8 mouse cellular contexts compared by ENCODE assay signal in genomic region chr10:59948363-59949254, GRCm38 (mm10). TPM values are rescaled to one million over a fixed set of nuclear protein-coding genes. Genes with fewer than 3 reads are reported as not detected.
DNase-seq lines count a peak whose midpoint lies in the region; ATAC-seq and TF ChIP-seq lines count a peak whose summit lies in the region.

No protein-coding gene starts in this region.

- WGBS in hindbrain, embryonic 10.5 days = 58% methylated on average over 6 of the region's 6 CpGs
- 52% methylated on average over 6 of the region's 6 CpGs for WGBS in hindbrain, embryonic 11.5 days
- WGBS in heart, embryonic 11.5 days (ENCODE audit: insufficient replicate concordance) = 35% methylated on average over 6 of the region's 6 CpGs
- WGBS in limb, embryonic 10.5 days = 64% methylated on average over 6 of the region's 6 CpGs
- 43% methylated on average over 6 of the region's 6 CpGs for WGBS in stomach, embryonic 14.5 days
- 70% methylated on average over 6 of the region's 6 CpGs for WGBS in thymus, adult 2 months

- TF ChIP-seq CTCF in thymus, adult 2 months (IDR thresholded peaks at IDR 0.05; ENCODE audit: borderline replicate concordance, control insufficient read depth, extremely low read depth, insufficient read depth, low read length, poor library complexity) = no peak

- no peaks in the 10 kb centered on the region for H3K9me3 ChIP-seq in hindbrain, embryonic 10.5 days
- no peaks in the 10 kb centered on the region for H3K9me3 ChIP-seq in hindbrain, embryonic 11.5 days (ENCODE audit: control insufficient read depth, low read length)
- H3K9me3 ChIP-seq in heart, embryonic 11.5 days (replicated peaks; ENCODE audit: control insufficient read depth, low read length) = no peaks in the 10 kb centered on the region
- H3K9me3 ChIP-seq in limb, embryonic 10.5 days (replicated peaks) = no peaks in the 10 kb centered on the region
- H3K9me3 ChIP-seq in stomach, embryonic 14.5 days (ENCODE audit: control insufficient read depth, low read depth, low read length) = no peaks in the 10 kb centered on the region

- DNase-seq in hindbrain, embryonic 10.5 days (ENCODE audit: low spot score) = peak; percentile 7
- no peak for DNase-seq in hindbrain, embryonic 11.5 days (ENCODE audit: low spot score)
- peak; percentile 71 for DNase-seq in adrenal gland, postnatal 10 days
- DNase-seq in limb, embryonic 10.5 days (ENCODE audit: low spot score) = no peak
- no peak for DNase-seq in frontal cortex, postnatal 36 days (ENCODE audit: low spot score in 2 of 2)
- no peak for DNase-seq in thymus, adult 2 months

- H3K27me3 ChIP-seq in hindbrain, embryonic 10.5 days (ENCODE audit: insufficient read depth, poor library complexity, severe bottlenecking) = no peaks in the 10 kb centered on the region; the same call in 1 of the 2 replicates
- H3K27me3 ChIP-seq in hindbrain, embryonic 11.5 days (ENCODE audit: control insufficient read depth, insufficient read depth, low read length) = no peaks in the 10 kb centered on the region
- no peaks in the 10 kb centered on the region for H3K27me3 ChIP-seq in heart, embryonic 11.5 days (ENCODE audit: control insufficient read depth, insufficient read depth, low read length)
- H3K27me3 ChIP-seq in limb, embryonic 10.5 days (ENCODE audit: low read depth, poor library complexity, severe bottlenecking) = peaks cover 3% of the 10 kb centered on the region; the same call in 1 of the 2 replicates
- no peaks in the 10 kb centered on the region for H3K27me3 ChIP-seq in stomach, embryonic 14.5 days (ENCODE audit: control insufficient read depth, insufficient read depth, low read length)
- H3K27me3 ChIP-seq in thymus, adult 2 months (ENCODE audit: control insufficient read depth, insufficient read depth, low read length) = no peaks in the 10 kb centered on the region

- no peak overlapping the region for H3K9ac ChIP-seq in hindbrain, embryonic 11.5 days (ENCODE audit: low read depth, low read length)
- no peak overlapping the region for H3K9ac ChIP-seq in heart, embryonic 11.5 days (ENCODE audit: low read depth, low read length)
- H3K9ac ChIP-seq in stomach, embryonic 14.5 days (replicated peaks; ENCODE audit: low read depth, low read length) = no peak overlapping the region

- no peak for TF ChIP-seq POLR2A in thymus, adult 2 months (IDR thresholded peaks at IDR 0.05; ENCODE audit: control insufficient read depth, extremely low read depth, insufficient read depth, low read length, poor library complexity)

- no peak overlapping the region for H3K4me2 ChIP-seq in hindbrain, embryonic 11.5 days (replicated peaks; ENCODE audit: low read depth, low read length)
- no peak overlapping the region; the same call in 1 of the 2 replicates for H3K4me2 ChIP-seq in heart, embryonic 11.5 days
- 0 out of 2 replicates have a peak overlapping the region, but pooled peaks have one; percentile 91 for H3K4me2 ChIP-seq in stomach, embryonic 14.5 days (replicated peaks; ENCODE audit: low read depth, low read length)

- peak overlapping the region; percentile 66 for H3K27ac ChIP-seq in hindbrain, embryonic 10.5 days
- H3K27ac ChIP-seq in hindbrain, embryonic 11.5 days (ENCODE audit: low read depth, low read length) = no peak overlapping the region
- 0 out of 2 replicates have a peak overlapping the region, but pooled peaks have one; percentile 2 for H3K27ac ChIP-seq in heart, embryonic 11.5 days (ENCODE audit: low read depth, low read length)
- H3K27ac ChIP-seq in limb, embryonic 10.5 days = peak overlapping the region; percentile 43
- H3K27ac ChIP-seq in stomach, embryonic 14.5 days (ENCODE audit: low read length) = peak overlapping the region; percentile 53; the same call in 1 of the 2 replicates
- no peak overlapping the region for H3K27ac ChIP-seq in thymus, adult 2 months (ENCODE audit: control insufficient read depth, insufficient read depth, low read length)

- H3K4me1 ChIP-seq in hindbrain, embryonic 10.5 days (replicated peaks) = peaks cover 60% of the 10 kb centered on the region
- no peaks in the 10 kb centered on the region; the same call in 1 of the 2 replicates for H3K4me1 ChIP-seq in hindbrain, embryonic 11.5 days (replicated peaks; ENCODE audit: control insufficient read depth, insufficient read depth, low read length)
- peaks cover 27% of the 10 kb centered on the region for H3K4me1 ChIP-seq in heart, embryonic 11.5 days (ENCODE audit: control insufficient read depth, insufficient read depth, low read length)
- H3K4me1 ChIP-seq in limb, embryonic 10.5 days = peaks cover 46% of the 10 kb centered on the region
- H3K4me1 ChIP-seq in stomach, embryonic 14.5 days (ENCODE audit: control insufficient read depth, insufficient read depth, low read length) = peaks cover 22% of the 10 kb centered on the region
- H3K4me1 ChIP-seq in thymus, adult 2 months (replicated peaks; ENCODE audit: control insufficient read depth, insufficient read depth, low read length) = peaks cover 19% of the 10 kb centered on the region

- peaks cover 4% of the 10 kb centered on the region; the same call in 1 of the 2 replicates for H3K36me3 ChIP-seq in hindbrain, embryonic 10.5 days
- H3K36me3 ChIP-seq in hindbrain, embryonic 11.5 days (ENCODE audit: control insufficient read depth, insufficient read depth, low read length) = no peaks in the 10 kb centered on the region
- H3K36me3 ChIP-seq in heart, embryonic 11.5 days (ENCODE audit: control insufficient read depth, insufficient read depth, low read length) = no peaks in the 10 kb centered on the region
- H3K36me3 ChIP-seq in limb, embryonic 10.5 days = peaks cover 17% of the 10 kb centered on the region
- H3K36me3 ChIP-seq in stomach, embryonic 14.5 days (ENCODE audit: control insufficient read depth, insufficient read depth, low read length) = no peaks in the 10 kb centered on the region
- peaks cover 12% of the 10 kb centered on the region for H3K36me3 ChIP-seq in thymus, adult 2 months (ENCODE audit: control insufficient read depth, insufficient read depth, low read length)

- ATAC-seq in hindbrain, embryonic 11.5 days (ENCODE audit: low FRiP score) = no peak
- ATAC-seq in heart, embryonic 11.5 days (replicated peaks; ENCODE audit: insufficient number of reproducible peaks, low FRiP score, low TSS enrichment) = no peak
- no peak for ATAC-seq in stomach, embryonic 14.5 days (ENCODE audit: insufficient number of reproducible peaks, insufficient read depth, low FRiP score, low read depth)

- peak overlapping the region; percentile 81; the same call in 1 of the 2 replicates for H3K4me3 ChIP-seq in hindbrain, embryonic 10.5 days
- H3K4me3 ChIP-seq in hindbrain, embryonic 11.5 days (ENCODE audit: low read depth, low read length) = no peak overlapping the region
- no peak overlapping the region for H3K4me3 ChIP-seq in heart, embryonic 11.5 days (ENCODE audit: low read depth, low read length)
- peak overlapping the region; percentile 73 for H3K4me3 ChIP-seq in limb, embryonic 10.5 days
- no peak overlapping the region for H3K4me3 ChIP-seq in stomach, embryonic 14.5 days (ENCODE audit: low read depth, low read length)
- no peak overlapping the region for H3K4me3 ChIP-seq in thymus, adult 2 months (ENCODE audit: control insufficient read depth, insufficient read depth, low read length)

RNA-seq across cellular contexts. Expression of gene Ddit4, which starts 3.0 kb away (rescaled TPM):
- 37.5 and 37.6 TPM in 2 replicates for polyA plus RNA-seq in hindbrain, embryonic 10.5 days (2016; fragmentation: Nextera tagmentation; extraction: Ambion mirVana)
- 4.6 and 5.5 TPM in 2 replicates for polyA plus RNA-seq in hindbrain, embryonic 11.5 days (2014; fragmentation: Nextera tagmentation; extraction: Ambion mirVana)
- total RNA-seq in adrenal gland, postnatal 10 days (2021) = 100 to 1,000 TPM in 1 of 2 experiments, 10 to 100 TPM in 1; 46.2 to 129 TPM
- 1.9 and 3.4 TPM in 2 replicates for polyA plus RNA-seq in heart, embryonic 11.5 days (2014; fragmentation: Nextera tagmentation; extraction: Ambion mirVana)
- 30.3 and 58.7 TPM in 2 replicates for polyA plus RNA-seq in limb, embryonic 10.5 days (2016; fragmentation: Nextera tagmentation; extraction: Ambion mirVana)
- 2.5 and 3.0 TPM in 2 replicates for polyA plus RNA-seq in stomach, embryonic 14.5 days (2014; fragmentation: Nextera tagmentation; extraction: Ambion mirVana)
- polyA plus RNA-seq in thymus, adult 2 months (2012; rRNA removed) = 157 and 190 TPM in 2 replicates

RNA-seq across cellular contexts. Expression of gene Ascc1, which starts 54.0 kb away (rescaled TPM):
- 35.8 and 37.0 TPM in 2 replicates for polyA plus RNA-seq in hindbrain, embryonic 10.5 days (2016; fragmentation: Nextera tagmentation; extraction: Ambion mirVana)
- 41.1 and 42.9 TPM in 2 replicates for polyA plus RNA-seq in hindbrain, embryonic 11.5 days (2014; fragmentation: Nextera tagmentation; extraction: Ambion mirVana)
- total RNA-seq in adrenal gland, postnatal 10 days (2021) = 10 to 100 TPM; 26.6 to 30.7 TPM
- polyA plus RNA-seq in heart, embryonic 11.5 days (2014; fragmentation: Nextera tagmentation; extraction: Ambion mirVana) = 34.5 and 36.2 TPM in 2 replicates
- 32.1 and 36.5 TPM in 2 replicates for polyA plus RNA-seq in limb, embryonic 10.5 days (2016; fragmentation: Nextera tagmentation; extraction: Ambion mirVana)
- polyA plus RNA-seq in stomach, embryonic 14.5 days (2014; fragmentation: Nextera tagmentation; extraction: Ambion mirVana) = 44.0 and 46.6 TPM in 2 replicates
- polyA plus RNA-seq in thymus, adult 2 months (2012; rRNA removed) = 24.2 and 26.2 TPM in 2 replicates

RNA-seq across cellular contexts. Expression of gene Anapc16, which starts 54.3 kb away (rescaled TPM):
- 111 and 114 TPM in 2 replicates for polyA plus RNA-seq in hindbrain, embryonic 10.5 days (2016; fragmentation: Nextera tagmentation; extraction: Ambion mirVana)
- 97.1 and 115 TPM in 2 replicates for polyA plus RNA-seq in hindbrain, embryonic 11.5 days (2014; fragmentation: Nextera tagmentation; extraction: Ambion mirVana)
- total RNA-seq in adrenal gland, postnatal 10 days (2021) = 10 to 100 TPM; 60.3 to 68.4 TPM
- 70.6 and 84.1 TPM in 2 replicates for polyA plus RNA-seq in heart, embryonic 11.5 days (2014; fragmentation: Nextera tagmentation; extraction: Ambion mirVana)
- polyA plus RNA-seq in limb, embryonic 10.5 days (2016; fragmentation: Nextera tagmentation; extraction: Ambion mirVana) = 103 and 111 TPM in 2 replicates
- polyA plus RNA-seq in stomach, embryonic 14.5 days (2014; fragmentation: Nextera tagmentation; extraction: Ambion mirVana) = 116 and 118 TPM in 2 replicates
- 108 and 136 TPM in 2 replicates for polyA plus RNA-seq in thymus, adult 2 months (2012; rRNA removed)

Comparison
In these comparisons a context has a peak if more than half of its experiments do, and no peak if none do; other contexts are left out.
1. DNase-seq: peak in hindbrain, embryonic 10.5 days (single experiment) and adrenal gland, postnatal 10 days (single experiment); none in hindbrain, embryonic 11.5 days (single experiment), limb, embryonic 10.5 days (single experiment), frontal cortex, postnatal 36 days (0 of 2) and thymus, adult 2 months (single experiment).
2. H3K27ac ChIP-seq: peak in hindbrain, embryonic 10.5 days (single experiment), heart, embryonic 11.5 days (single experiment), limb, embryonic 10.5 days (single experiment) and stomach, embryonic 14.5 days (single experiment); none in hindbrain, embryonic 11.5 days (single experiment) and thymus, adult 2 months (single experiment).
3. H3K4me3 ChIP-seq: peak in hindbrain, embryonic 10.5 days (single experiment) and limb, embryonic 10.5 days (single experiment); none in hindbrain, embryonic 11.5 days (single experiment), heart, embryonic 11.5 days (single experiment), stomach, embryonic 14.5 days (single experiment) and thymus, adult 2 months (single experiment).